Mouse (Mus musculus): ENCODE data around the gene Aym1. TPM values are rescaled to one million over a fixed set of nuclear protein-coding genes. Genes with fewer than 3 reads are reported as not detected.
"Not testable (repeated sequence)": the region's sequence is repeated elsewhere in the genome, so short reads cannot be mapped to it uniquely, and the experiment has no call there.

Gene Aym1
- polyA plus RNA-seq, 1 experiment, result not detected

DNA sequence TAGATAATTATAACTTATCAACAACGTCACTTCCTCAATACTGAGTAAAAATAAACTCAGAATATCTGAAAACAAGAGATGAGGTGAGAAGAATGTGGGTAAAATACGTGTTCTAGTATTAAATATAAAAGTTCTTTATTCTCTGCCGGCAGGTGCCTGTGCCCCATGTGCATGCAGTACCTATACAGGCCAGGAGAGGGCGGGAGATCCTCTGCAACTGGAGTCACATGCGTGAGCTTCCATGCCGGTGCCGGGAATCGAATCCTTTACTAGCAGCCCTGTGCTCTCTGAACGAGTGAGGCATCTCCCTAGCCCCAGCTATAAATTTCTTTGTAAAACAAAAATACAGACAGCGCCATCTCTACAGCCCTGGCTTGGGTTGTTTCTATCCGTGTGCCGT is 24.9 kb upstream of the Aym1 start:
- Histone ChIP-seq H3K4me3 (replicated peaks; ENCODE audit: insufficient read depth, low read depth, low read length) (no peak overlapping the region), H3K4me1 (ENCODE audit: control insufficient read depth, insufficient read depth, low read length) (no peaks in the 10 kb centered on the region), H3K27ac (ENCODE audit: insufficient read depth, low read length) (no peak overlapping the region), H3K27me3 (ENCODE audit: control insufficient read depth, insufficient read depth, low read length) (peaks cover 8% of the 10 kb centered on the region; the same call in 1 of the 2 replicates)
- 44% methylated on average over 12 of the region's 12 CpGs for WGBS
- DNase-seq, result peak in 1 of 2 experiments; percentile 30
- TF ChIP-seq CTCF (IDR thresholded peaks at IDR 0.05; ENCODE audit: borderline replicate concordance, insufficient read depth, low read depth, low read length) (peak; percentile 20; the same call in 1 of the 2 replicates), POLR2A (IDR thresholded peaks at IDR 0.05; ENCODE audit: borderline replicate concordance, insufficient read depth, low read length) (no peak)

DNA sequence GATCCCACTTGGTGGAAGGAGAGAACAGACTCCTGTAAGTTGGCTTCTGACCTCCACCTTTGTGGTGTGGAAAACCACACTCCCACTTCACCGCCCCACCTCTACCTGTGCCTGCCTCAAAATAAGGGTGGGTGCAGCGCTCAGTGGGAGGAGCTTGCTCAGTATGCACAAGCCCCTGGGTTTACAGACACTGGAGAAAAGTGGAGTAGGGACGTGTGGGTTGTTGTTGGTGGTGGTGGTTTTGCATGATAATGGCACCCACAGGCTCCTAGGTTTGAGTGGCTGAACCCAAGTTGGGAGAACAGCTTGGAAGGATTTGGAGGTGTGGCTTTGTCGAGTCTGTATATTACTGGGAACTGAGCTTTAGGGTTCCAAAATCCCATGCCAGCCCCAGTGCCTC is 24.2 kb upstream of the Aym1 start:
- no peak for DNase-seq
- no peak overlapping the region for H3K4me3 ChIP-seq (replicated peaks; ENCODE audit: insufficient read depth, low read depth, low read length)
- 69% methylated on average over 4 of the region's 4 CpGs for WGBS
- H3K4me1 ChIP-seq (ENCODE audit: control insufficient read depth, insufficient read depth, low read length), result no peaks in the 10 kb centered on the region
- peaks cover 8% of the 10 kb centered on the region; the same call in 1 of the 2 replicates for H3K27me3 ChIP-seq (ENCODE audit: control insufficient read depth, insufficient read depth, low read length)
- TF ChIP-seq CTCF (IDR thresholded peaks at IDR 0.05; ENCODE audit: borderline replicate concordance, insufficient read depth, low read depth, low read length), result no peak
- TF ChIP-seq POLR2A (IDR thresholded peaks at IDR 0.05; ENCODE audit: borderline replicate concordance, insufficient read depth, low read length), result no peak
- H3K27ac ChIP-seq (ENCODE audit: insufficient read depth, low read length), result no peak overlapping the region

DNA sequence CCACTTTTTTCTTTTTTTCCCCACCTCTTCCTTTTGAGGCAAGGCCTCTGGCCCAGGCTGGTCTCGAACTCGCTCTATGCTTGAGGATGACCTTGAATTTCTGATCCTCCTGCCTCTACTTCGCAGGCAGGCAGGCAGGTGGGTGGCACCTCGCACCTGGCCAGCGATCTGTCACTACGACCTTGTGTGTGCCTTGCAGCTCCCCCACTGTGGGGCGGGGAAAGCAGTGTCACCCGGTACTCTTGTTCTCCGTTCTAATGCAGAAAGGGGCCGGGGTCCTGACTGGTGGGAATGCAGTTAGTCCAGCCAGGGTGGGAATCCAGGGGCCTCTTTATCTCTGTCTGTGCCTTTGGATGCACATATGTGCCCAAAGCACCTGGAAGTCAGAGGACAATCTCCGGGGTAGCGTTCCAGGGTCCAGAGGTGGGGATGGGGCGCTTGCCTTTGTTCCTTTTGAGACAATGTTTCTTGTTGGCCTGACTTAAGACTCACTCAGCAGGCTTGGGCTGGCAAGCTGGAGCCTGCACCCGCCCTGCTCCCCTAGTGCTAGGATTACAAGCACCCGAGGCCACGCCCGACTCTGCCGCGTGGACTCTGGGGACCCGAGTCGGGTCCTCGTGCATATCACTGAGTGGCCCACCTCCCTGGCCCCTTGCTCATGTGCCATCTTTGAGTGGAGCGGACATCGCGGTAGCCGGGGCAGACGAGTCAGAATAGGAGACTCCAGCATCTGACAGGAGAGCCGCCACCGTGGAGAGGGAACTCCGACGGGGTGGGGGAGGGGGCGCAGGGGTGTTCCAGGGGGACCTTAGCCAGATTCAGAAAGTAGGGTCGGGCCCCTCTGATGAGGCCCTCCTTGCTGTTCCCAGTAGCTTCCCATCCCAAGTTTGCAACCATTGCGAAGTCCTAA is 22.2 kb upstream of the Aym1 start:
- no peaks in the 10 kb centered on the region for H3K4me1 ChIP-seq (ENCODE audit: control insufficient read depth, insufficient read depth, low read length)
- DNase-seq, result no peak
- WGBS, result 14% methylated on average over 34 of the region's 34 CpGs
- no peak overlapping the region for H3K4me3 ChIP-seq (replicated peaks; ENCODE audit: insufficient read depth, low read depth, low read length)
- H3K27ac ChIP-seq (ENCODE audit: insufficient read depth, low read length), result no peak overlapping the region
- peaks cover 8% of the 10 kb centered on the region; the same call in 1 of the 2 replicates for H3K27me3 ChIP-seq (ENCODE audit: control insufficient read depth, insufficient read depth, low read length)
- no peak for TF ChIP-seq POLR2A (IDR thresholded peaks at IDR 0.05; ENCODE audit: borderline replicate concordance, insufficient read depth, low read length)
- no peak for TF ChIP-seq CTCF (IDR thresholded peaks at IDR 0.05; ENCODE audit: borderline replicate concordance, insufficient read depth, low read depth, low read length)

DNA sequence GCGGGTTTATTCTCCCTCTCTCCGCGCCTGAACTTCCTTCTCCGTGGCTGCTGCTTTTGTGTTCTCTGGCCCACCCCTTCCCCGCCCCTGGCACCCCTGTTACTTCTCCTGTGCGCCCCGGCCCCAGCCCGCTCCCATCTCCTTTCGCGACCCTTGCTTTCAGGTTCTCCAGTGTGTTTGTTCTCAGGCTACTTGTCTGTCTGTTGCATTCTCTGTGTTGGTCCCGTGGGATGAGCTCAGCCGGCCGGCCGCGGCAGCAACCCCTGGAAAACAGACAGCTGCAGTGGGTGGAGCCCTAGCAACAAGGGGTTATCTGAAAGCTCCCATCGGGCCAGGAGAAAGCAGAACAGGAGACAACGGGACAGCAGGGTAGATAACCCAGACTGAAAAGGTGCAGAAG is 21.4 kb upstream of the Aym1 start:
- Histone ChIP-seq H3K27ac (ENCODE audit: insufficient read depth, low read length) (no peak overlapping the region), H3K4me1 (ENCODE audit: control insufficient read depth, insufficient read depth, low read length) (no peaks in the 10 kb centered on the region), H3K4me3 (replicated peaks; ENCODE audit: insufficient read depth, low read depth, low read length) (no peak overlapping the region), H3K27me3 (ENCODE audit: control insufficient read depth, insufficient read depth, low read length) (peaks cover 8% of the 10 kb centered on the region; the same call in 1 of the 2 replicates)
- 4% methylated on average over 17 of the region's 17 CpGs for WGBS
- no peak for DNase-seq
- no peak for TF ChIP-seq POLR2A (IDR thresholded peaks at IDR 0.05; ENCODE audit: borderline replicate concordance, insufficient read depth, low read length)
- no peak for TF ChIP-seq CTCF (IDR thresholded peaks at IDR 0.05; ENCODE audit: borderline replicate concordance, insufficient read depth, low read depth, low read length)

DNA sequence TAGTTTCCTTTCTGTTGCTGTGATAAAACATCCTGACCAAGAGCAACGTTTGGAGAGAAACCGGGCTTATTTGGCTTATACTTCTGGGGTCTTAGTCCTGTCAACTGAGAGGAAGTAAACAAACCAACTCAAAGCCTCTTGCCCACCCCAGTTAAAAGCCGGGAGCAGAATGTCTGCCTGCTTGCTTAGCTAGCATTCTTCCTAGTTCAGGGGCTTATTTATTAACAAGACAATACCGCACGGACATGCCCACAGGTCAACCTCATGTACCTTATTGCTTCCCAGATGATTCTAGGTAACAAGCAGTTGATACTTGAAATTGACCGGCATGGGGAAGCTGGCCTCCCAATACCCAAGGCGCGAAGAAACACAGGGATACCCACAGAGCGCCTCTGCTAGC is 20.8 kb upstream of the Aym1 start:
- H3K4me3 ChIP-seq (replicated peaks; ENCODE audit: insufficient read depth, low read depth, low read length), result no peak overlapping the region
- H3K27ac ChIP-seq (ENCODE audit: insufficient read depth, low read length), result no peak overlapping the region
- H3K4me1 ChIP-seq (ENCODE audit: control insufficient read depth, insufficient read depth, low read length), result no peaks in the 10 kb centered on the region
- H3K27me3 ChIP-seq (ENCODE audit: control insufficient read depth, insufficient read depth, low read length), result peaks cover 8% of the 10 kb centered on the region; the same call in 1 of the 2 replicates
- TF ChIP-seq CTCF (IDR thresholded peaks at IDR 0.05; ENCODE audit: borderline replicate concordance, insufficient read depth, low read depth, low read length) (no peak), POLR2A (IDR thresholded peaks at IDR 0.05; ENCODE audit: borderline replicate concordance, insufficient read depth, low read length) (no peak)
- WGBS, result 61% methylated on average over 9 of the region's 9 CpGs
- DNase-seq, result no peak

DNA sequence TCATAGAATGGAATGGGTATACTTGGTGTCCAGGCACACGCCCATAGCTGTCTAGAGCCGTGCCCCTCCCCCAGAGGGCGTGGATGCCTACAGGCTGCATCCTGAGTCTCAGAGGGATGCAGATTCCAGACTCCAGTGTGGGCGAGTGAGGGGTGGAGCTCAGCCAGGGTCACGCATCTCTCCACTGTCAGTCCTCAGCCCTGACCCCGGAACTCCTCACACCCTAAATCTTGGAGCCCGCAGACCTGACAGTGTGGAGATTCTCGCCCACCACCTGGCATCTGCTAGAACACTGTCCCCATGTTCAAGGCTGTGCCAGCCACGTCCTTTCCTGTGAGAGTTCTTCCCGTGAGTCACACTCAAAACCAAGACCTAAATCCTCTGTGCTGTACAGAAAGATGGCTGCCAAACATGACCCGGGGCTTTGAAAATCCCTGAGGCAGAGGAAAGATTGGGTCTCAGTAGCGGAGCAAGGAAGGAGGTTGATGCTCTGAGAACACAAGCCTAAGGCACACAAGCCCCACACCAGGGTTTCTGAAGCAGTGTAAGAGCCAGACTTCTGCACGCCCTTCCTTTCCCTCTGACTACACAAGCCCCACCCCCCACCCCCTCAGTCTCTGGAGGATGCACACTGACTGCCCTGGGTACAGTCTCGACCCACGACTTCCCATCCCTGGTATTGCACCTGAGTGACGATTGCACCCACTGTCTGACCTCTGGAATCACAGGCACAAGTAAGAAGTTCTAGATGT is 12.3 kb upstream of the Aym1 start:
- Histone ChIP-seq H3K4me3 (replicated peaks; ENCODE audit: insufficient read depth, low read depth, low read length) (no peak overlapping the region), H3K4me1 (ENCODE audit: control insufficient read depth, insufficient read depth, low read length) (0 out of 2 replicates have a peak, but pooled peaks cover 2% of the 10 kb centered on the region), H3K27ac (ENCODE audit: insufficient read depth, low read length) (no peak overlapping the region), H3K27me3 (ENCODE audit: control insufficient read depth, insufficient read depth, low read length) (no peaks in the 10 kb centered on the region)
- no peak for DNase-seq
- TF ChIP-seq CTCF (IDR thresholded peaks at IDR 0.05; ENCODE audit: borderline replicate concordance, insufficient read depth, low read depth, low read length) (no peak), POLR2A (IDR thresholded peaks at IDR 0.05; ENCODE audit: borderline replicate concordance, insufficient read depth, low read length) (no peak)
- WGBS, result 26% methylated on average over 16 of the region's 16 CpGs

DNA sequence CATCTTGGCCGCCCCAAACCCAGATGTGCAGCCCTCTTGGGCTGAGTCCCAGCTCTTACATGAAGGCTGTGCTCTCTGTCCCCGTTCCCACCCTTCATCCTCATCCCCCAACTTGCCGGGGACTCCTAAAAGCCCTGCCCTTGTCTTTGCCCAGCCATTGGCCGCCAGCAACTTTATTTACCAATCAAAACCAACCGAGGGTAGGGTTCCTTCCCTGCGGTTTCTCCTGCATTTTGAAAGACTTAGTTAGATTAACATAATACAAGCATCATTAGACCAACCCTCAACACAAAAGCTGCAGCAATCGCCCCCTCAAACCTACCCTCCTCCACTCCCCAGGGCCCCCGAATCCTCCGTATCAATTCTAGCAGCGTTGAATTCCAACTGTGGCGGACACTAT is 11.3 kb upstream of the Aym1 start:
- Histone ChIP-seq H3K4me3 (replicated peaks; ENCODE audit: insufficient read depth, low read depth, low read length) (no peak overlapping the region), H3K27ac (ENCODE audit: insufficient read depth, low read length) (no peak overlapping the region), H3K4me1 (ENCODE audit: control insufficient read depth, insufficient read depth, low read length) (0 out of 2 replicates have a peak, but pooled peaks cover 2% of the 10 kb centered on the region), H3K27me3 (ENCODE audit: control insufficient read depth, insufficient read depth, low read length) (no peaks in the 10 kb centered on the region)
- 35% methylated on average over 11 of the region's 11 CpGs for WGBS
- no peak for DNase-seq
- TF ChIP-seq POLR2A (IDR thresholded peaks at IDR 0.05; ENCODE audit: borderline replicate concordance, insufficient read depth, low read length) (no peak), CTCF (IDR thresholded peaks at IDR 0.05; ENCODE audit: borderline replicate concordance, insufficient read depth, low read depth, low read length) (no peak)

DNA sequence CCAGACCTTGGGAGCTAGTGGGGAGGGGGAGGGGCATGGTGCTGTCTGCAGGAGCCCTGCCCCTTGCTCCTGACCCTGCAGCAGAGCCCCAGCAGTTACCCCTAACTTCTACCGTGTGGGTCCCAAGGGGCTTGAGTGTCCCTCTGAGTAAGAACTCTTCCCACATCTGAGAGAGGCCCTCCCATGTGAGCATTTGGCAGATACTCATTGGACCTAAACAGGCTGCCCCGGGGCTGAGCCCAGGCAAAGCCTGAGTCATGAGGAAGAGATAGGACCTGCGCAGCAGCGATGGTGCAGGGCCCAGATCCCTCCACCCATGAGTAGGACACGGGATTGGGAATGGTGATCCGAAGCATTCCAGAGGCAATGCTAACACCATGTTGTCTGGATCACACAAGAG is 10.4 kb upstream of the Aym1 start:
- not testable (repeated sequence) for H3K4me3 ChIP-seq (replicated peaks; ENCODE audit: insufficient read depth, low read depth, low read length); H3K27me3 ChIP-seq (ENCODE audit: control insufficient read depth, insufficient read depth, low read length); H3K27ac ChIP-seq (ENCODE audit: insufficient read depth, low read length); H3K4me1 ChIP-seq (ENCODE audit: control insufficient read depth, insufficient read depth, low read length); DNase-seq
- 64% methylated on average over 6 of the region's 6 CpGs for WGBS
